Mouse (Mus musculus) right cerebral cortex, postnatal 4 days (tissue): ENCODE results near the gene Fzd10.
A peak's percentile ranks its signal among the peaks of the same experiment; 100 is the strongest.

Experiments used
- DNase-seq: peaks from one replicate; pipeline ENCODE4 v3.0.0-alpha.2; 2022

Gene Fzd10

DNA sequence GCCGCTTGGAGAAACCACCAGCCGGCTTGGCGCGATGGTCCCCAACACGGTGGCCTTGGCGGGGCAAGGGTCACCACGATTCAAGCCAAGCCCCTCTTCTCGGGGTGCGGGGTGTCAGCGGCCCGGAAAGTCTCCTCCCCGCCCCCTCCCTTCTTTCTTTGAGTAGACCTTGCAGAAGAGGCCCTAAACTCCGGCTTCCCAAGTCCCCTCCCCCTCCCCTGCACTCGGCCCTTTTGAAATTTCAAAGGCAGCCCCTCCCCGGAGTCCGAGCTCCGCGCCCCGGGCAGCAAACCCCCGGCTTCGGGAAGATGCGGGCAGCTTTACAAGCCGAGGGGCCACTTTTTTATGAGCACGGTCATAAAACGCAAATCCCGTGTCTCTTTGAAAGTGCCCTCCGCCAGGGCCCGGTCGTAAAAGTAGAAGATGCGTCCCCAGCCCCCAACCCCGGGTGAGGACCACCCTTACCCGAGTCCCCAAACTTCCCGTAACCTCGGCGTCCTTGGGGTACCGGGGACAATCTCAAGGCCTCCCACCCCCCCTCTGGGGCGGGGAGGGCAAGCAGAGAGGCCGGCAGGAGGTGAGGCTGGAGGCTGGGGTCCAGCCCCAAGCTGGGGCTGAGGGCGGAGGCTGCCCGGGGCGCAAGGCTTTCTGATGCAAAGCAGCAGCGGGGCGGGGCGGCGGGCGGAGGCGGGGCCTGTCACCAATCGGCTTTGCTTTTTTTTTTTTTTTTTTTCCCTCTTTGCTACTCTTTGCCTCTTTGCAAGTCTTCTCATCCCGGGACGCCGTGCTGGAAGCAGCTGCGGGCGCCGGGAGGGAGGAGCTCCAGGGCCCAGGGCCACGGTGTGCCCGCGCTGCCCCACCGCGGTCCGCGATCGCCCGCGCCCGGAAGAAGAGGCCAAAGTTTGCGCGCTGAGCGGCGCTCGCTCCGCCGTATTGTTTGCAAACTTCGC lies at the start of gene Fzd10:
Fzd10 (plus strand) TSS at position 773 of the 950 bp plus-strand sequence.
- peak; percentile 52 for DNase-seq

DNA sequence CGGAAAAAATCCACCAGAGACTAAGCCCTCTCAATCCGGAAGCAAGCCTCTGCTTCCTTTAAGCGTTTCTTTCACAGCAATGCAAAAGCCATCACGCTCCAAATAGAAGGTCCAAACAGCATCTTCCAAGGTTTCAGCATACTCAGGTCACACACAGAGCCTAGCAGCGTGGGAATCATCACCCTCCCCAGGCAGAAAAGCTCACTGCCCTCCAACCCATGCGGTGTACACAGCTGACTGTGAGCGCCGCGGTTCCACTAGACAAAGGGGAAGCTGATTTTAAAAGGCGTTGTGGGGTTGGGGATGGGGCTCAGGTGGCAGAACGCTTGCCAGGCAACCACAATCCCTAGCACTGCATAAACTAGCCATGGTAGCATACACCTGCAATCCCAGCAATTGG lies 49.2 kb upstream of the Fzd10 start:
- no peak for DNase-seq

DNA sequence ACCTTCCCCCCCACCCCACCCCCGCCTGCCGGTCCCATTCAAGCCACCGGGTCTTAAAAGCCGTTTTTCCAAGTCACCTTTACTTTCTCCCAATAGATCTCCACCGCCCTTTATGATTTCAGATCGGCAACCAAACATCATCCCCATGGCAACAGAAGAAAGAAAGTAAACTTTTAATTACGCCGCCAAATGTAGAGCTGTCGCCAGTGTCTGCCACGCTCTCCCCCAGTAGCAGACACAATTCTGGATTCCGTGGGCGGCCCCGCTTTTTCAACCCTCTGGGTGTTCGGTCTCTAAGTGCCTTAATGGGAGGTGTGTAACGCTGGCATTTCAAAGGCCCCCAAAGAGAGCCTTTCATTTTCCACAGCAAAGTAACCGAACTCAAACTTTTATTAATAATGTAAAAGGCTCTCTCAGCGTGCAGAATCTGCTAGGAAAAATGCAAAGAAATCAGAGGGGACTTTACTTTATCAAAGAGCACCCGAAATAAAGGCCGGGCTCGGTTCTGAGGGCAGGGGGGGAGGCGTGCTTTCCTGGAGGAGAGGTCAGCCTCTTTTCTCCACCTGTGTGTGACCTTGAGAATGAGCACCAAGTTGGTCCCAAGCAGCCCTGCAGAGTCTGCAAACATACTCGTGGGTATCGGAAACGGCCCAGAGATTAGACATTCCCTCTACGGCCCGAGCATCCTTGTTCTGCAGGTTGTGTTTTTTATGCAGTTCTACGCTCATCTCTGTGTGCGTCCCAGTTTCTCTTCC lies 48.3 kb upstream of the Fzd10 start:
- no peak for DNase-seq

DNA sequence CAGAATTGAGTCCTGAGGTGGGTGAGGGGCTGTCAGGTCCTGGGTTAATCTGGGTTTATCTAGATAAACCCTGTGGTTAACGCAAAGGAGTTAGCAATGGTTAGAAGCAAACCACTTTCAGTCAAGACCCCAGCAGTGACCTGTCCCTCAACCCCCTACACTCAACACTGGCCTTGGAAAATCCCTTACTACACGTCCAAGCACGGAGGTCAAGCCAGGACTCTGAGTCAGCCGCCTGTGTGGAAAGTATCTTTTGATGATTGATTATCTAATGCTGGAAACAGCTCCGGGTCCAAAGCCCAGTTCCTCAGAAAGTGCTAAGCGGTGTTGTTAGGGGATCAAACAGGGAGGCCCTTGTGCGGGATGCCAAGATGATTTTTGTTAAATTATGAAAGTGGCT lies 42.5 kb upstream of the Fzd10 start:
- no peak for DNase-seq

DNA sequence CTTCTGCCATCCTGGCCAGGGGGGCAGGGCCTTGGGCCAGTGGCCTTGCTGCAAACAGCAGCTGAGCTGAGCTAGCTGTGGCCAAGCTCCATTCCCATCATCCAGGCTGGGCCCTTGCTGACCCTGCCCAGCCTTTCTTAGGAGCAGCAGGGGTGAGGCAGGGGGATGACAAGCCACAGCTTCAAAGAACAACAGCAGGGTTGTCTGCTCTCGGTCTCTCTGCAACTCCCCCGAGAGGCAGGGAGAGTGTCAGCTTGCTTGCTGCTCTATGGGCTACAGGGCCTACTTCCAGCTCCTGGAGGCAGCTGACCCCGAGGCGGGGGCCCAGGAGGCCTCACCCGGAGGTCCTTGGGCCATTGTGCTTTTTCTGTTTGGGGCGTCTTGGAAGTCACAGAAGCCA lies 33.3 kb upstream of the Fzd10 start:
- DNase-seq, result no peak

DNA sequence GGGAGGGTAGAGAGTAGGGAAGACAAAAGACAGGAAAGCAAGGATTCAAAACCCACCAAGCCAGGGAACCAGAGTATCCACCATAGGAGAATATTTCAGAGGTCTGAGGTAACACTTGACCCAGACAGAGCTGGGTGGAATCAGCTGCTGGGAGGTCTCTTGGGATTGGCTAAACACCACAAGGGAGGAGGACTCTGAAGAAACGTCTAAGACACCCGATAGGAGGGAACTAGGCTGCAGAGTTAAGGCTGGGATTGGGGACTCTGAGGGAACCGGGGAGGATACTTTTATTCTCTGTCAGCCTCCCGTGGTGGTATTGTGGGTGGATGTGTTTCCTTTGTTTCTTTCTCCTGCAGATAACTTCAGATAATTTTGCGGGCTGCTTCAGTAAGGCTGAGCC lies 31.7 kb upstream of the Fzd10 start:
- DNase-seq, result no peak

DNA sequence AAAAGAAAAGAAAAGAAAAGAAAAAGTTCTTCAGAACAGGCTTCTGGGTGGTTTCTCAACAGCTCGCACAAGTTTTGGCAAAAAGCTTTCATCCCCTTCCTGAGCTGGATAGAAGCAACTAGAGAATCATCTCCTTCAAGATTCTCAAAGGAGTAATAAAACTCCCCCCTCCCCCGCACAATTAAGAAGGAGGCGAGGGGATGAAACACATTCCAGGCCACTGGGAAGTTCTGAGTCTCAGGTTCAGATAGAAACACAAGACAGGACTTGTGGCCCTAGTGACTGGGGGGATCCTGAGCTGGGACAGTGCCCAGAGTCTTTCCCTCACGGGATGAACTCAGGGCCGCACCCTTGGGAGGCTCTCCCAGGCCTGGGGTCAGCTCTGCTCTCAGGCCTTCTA lies 30.6 kb upstream of the Fzd10 start:
- no peak for DNase-seq

DNA sequence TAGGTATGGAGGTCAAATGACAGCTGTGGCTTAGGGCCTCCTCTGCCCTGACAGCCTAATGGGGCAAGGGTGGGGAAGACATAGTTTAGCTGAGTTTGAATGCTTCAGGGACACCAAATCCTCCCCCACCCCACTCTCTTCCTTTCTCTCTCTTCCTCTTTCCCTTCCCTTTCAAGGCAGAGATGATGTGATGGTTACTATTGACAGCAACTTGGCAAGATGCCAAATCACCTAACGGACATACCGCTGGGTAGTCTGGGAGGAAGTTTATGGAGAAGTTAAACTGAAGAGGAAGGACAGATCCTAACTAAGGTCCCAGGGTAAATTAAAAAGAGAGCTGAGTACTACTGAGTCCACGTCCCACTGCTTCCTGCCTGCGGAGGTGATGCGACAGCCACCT lies 29.8 kb upstream of the Fzd10 start:
- no peak for DNase-seq

DNA sequence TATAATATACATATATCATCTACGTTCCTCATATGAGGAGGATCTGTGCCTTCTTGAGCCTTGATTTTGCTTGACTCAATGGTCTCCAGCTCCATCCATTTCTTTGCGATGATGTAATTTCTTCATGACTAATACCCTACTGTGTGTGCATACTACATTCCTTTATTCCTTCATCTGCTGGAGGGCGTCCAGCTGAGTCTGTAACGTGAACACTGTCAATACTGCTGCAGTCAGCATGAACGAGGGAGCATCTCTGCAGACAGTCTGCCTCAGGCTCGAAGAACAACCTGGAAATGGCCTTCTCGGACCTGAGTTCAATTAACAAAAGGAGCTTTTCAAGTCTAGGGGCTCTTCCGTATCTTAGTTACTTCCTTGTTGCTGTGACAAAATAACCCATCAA lies 28.9 kb upstream of the Fzd10 start:
- DNase-seq, result no peak

DNA sequence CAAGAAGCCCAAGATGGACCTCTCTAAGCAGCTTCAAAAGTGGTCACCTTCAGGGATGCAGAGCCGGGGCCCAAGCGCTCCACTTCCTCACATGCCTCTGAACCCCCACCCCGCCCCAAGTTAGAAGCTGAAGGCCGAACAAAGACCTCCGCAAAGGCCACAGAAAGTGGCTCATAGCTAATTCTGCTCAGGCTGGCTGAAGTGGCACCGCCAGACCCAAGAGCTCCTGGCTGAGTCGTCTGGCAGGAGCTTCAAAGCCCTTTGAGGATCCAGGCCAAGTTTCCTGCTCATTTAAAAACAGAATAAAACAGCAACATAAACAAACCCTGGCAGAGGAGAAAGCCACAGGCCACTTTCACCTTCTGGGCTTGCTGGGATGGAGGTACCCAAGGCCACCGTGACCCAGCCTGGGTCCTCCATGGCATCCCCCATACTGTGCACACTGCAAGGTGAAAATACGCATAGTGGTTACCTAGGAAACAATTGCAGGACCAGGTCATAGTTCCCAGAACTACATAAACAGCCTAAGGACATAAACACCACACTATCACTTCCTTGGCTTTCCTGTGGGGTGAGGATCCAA lies 24.6 kb upstream of the Fzd10 start:
- peak; percentile 16 for DNase-seq

DNA sequence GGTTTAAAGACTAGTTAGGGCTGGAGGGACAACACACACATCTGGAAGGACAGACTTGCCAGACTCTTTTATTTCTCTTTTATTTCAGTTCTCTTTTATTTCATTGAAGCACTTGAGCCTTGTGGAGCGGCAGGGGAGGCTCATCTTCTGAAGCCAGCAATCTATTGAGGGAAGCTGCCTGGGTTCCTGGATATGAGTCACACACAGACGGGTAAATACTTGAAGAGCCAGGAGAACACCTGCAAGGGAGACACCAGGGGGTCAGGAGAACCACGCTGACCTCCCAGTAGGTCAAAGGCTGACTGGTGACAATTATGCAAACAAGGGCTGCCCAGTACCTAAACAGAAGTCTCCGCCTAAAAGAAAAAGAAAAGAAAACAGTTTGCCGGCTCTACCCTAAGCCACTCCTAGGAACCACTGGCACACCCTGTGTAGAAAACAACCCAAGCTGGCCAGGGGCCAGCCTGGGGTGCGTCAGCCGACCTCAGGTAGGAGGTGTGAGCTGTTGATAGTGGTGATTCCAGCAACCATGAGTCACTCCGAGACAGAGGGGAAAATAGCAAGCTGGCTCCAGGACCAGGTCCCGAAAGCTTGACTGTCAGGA lies 21.5 kb upstream of the Fzd10 start:
- no peak for DNase-seq

DNA sequence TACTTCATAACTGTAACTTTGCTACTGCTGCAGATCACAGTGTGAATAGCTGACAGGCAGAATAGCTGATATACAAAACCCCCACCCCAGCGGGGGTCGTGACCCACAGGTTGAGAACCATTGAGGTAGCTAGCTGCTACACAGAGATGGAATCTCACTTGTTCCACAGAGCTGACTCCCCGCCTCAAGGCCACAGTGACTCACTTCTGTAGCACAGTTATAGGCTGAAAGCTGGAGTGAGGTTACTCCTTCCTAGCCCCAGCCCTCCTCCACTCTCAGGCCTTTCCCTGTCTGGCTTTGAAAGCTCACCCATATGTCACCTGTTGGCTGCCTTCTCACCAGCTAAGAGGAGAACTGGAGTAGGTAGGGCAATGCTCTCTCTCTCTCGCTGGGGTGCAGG lies 19.7 kb upstream of the Fzd10 start:
- DNase-seq, result no peak

DNA sequence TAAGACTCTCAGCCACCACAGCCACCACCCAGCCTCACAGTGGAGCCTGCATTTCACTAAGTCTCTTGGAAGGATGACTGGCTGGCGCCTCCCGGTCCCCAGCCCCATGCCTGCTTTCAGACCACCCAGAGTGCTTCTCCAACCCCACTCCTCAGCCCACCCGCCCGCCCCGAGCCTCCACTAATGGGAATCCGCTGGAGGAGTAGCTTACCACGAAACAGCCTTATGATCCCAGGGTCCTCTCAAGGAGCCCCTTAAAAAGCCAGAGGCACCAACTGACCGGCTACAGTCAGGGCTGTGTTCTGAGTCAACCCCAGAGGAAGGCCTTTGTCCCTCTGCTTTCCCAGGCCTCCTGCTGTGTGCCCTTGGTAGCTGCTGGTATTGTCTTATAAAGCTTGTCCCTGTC lies 19.1 kb upstream of the Fzd10 start:
- DNase-seq, result no peak

DNA sequence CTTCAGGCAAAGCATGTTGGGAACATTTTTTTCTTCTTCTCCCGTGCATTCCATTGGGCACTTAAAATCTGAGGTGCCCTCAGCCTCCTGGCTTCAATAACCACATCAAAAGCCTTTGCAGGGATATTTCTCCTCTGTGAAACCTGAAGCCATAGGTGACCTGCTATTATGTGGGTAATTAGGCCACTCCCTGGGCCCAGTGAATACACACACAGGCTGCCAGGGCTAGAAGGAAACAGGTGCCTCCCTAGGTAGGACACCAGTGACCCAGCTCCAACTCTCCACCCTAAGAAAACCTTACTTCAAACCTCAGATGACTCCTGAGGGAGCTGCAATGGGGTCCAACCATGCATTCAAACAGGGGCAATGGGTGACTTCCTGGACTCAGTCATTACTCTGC lies 11.4 kb upstream of the Fzd10 start:
- no peak for DNase-seq

DNA sequence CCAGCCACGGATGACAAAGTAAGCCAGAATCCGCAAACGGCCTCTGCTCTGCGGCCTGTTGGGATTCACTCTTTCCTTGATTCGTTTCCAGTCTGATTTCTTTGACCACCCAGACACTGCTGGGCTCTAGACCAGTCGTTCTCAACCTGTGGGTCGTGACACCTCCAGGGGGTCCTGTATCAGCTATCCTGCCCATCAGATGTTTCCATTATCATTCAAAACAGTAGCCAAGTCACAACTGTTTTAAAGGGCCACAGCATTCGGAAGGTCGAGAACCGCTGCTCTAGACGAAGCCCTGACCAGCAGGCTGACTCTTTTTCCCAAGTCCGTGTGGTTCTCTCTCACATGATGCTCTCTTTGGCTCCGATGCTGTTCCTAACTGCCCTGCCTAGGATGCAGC lies 7.2 kb upstream of the Fzd10 start:
- DNase-seq, result no peak

DNA sequence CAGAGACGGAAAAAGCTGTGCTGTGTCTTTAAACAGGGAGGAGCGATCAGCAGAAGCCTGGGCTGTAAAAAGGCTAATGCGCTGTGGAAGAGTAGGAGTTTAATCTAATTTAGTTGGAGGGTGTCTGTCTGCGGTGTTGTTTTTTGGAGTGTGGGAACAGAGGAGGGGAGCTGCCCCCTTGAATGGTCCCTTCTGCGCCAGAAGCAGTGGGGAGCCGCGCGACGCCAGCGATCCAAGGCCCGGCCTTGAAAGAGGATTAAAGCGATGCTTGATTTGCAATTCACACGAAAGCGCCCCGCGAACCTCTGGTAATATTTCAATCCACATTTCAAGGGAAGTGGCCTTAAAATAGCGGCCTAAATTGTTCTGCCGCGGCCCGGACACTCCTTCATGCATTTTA lies 3.8 kb upstream of the Fzd10 start:
- no peak for DNase-seq

DNA sequence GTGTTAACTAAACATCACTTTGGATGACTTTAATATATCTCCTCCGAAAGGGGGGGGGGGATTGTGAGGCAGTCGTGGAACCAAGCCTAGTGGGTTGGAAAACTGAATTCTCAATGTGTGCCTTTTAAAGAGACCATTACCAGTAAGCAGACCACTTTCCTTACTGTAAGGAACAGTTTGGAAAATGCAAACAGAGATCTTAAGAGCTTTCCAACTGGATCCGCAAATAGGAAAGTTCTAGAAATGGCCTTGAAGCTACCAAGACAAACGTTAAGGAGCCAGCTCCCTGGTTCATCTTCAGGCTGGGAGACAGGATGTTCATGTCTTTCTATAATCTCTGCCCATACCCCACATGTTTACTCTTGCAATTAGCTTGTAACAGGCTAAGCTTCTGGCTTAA lies 3.3 kb upstream of the Fzd10 start:
- no peak for DNase-seq

DNA sequence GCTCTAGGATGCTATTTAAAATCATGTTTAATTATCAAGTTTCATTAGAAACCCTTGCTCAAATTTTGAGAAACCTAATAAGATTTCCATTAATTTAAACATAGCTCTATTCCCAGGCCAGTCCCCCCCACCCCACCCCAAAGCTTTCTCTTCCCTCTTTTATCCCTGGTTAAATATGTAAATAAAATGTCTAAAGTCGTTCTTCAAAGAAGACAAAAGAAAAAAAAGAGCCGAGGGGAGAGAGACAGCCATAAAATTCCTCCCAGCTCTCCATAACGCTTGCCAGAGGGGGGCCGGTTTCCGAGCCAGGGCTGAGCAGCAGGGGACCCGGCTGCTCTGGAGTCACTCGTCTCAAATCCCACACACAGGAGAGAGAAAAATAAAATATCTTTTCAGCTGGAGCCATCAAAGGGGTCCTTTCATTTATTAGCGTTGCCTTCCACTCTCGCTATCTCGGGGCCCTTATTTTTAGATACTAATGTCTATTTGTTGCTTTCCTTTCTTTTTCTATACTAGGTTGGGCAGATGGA lies 2.4 kb upstream of the Fzd10 start:
- no peak for DNase-seq

DNA sequence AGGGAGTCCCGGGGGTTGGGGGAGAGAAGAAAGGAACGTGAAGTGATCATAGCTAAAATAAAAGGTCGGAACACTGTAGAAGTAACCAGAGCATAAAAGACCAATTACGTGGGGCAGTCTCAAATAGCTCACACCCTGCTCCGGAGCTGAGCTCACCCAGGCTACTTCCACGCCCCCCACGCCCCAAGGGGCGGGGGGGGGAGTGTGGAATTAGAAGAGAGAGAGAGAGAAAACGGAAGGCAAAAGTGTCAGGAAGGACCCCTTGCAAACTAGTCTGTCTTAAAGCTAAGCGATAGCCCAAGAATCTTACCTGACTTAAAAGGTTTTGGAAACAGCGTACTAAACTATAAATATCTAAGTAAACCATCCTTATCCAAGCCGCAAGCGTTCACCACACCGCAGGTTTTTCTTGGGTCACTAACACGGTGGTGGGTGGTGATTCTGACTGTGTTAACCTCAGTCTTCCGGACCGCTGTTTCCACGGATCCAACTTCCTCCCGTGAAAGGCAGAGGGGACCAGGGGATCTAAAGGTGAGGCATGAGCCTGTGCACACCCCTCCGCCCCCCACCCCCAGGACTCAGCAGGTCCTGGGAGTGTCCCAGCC lies 1.8 kb upstream of the Fzd10 start:
- no peak for DNase-seq

DNA sequence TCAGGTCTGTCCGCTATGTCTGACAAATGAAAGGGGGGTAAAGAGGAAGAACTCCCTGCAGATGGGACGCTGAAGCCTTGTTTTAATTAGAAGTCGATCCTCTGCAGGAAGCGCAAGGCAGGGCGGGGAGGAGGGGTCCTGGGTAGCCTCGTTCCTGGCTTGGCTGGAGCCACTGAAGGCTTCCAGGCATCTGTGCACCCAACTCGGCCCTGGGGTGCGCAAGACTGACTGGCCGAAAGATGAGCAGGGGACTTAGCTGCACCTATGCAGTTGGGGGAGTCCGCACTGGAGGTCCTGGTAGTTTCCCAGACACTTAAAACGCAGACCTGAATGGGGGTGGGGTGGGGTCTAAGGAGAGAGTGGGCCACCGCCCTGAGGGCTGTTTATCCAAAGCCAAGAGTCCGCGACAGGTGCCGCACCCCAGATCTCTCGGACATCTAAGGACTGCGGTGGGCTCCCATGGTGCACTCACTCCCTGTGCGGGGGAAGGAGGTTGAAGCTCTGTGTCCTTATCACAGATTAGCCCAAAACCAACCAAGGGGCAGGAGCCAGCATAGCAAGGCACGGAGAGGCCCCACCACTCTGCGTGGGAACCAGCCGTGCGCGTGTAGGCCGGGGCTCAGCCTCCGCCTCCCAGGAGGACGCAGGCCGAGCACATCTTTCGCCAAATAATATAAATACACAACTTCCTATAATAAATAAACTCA lies 1.1 kb upstream of the Fzd10 start:
- no peak for DNase-seq

DNA sequence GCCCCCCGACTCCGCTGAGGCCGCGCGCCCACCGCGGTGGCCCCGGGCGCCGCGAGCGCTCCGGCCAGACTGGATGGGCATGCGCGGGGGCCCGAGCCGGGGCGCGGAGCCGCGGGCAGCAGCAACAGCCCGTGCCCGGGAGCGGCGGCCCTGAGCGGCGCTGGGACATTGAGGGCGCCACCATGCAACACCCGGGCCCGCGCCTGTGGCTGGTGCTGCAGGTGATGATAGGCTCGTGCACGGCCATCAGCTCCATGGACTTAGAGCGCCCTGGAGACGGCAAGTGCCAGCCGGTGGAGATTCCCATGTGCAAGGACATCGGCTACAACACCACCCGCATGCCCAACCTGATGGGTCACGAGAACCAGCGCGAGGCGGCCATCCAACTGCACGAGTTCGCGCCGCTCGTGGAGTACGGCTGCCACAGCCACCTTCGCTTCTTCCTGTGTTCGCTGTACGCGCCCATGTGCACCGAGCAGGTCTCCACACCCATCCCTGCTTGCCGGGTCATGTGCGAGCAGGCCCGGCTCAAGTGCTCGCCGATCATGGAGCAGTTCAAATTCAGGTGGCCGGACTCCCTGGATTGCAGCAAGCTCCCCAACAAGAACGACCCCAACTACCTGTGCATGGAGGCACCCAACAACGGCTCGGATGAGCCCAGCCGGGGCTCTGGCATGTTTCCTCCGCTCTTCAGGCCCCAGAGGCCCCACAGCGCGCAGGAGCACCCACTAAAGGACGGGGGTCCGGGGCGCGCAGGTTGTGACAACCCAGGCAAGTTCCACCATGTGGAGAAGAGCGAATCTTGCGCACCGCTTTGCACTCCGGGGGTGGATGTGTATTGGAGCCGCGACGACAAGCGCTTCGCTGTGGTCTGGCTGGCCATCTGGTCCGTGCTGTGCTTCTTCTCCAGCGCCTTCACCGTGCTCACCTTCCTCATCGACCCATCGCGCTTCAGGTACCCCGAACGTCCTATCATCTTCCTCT lies 684 bp downstream of the Fzd10 start:
- DNase-seq, result no peak
